Mouse (Mus musculus): ENCODE data around the gene Scamp3.

The Scamp3 gene

GRCm38 (mm10) chr3:89227307-89228179 is 50.3 kb downstream of the Scamp3 start:
- peak; percentile 48 for DNase-seq (ENCODE audit: low spot score)

GRCm38 (mm10) chr3:89228180-89228549 is 50.9 kb downstream of the Scamp3 start:
- DNase-seq (ENCODE audit: low spot score), result peak; percentile 63

- DNase-seq (ENCODE audit: low spot score), result no peak
Measured at GRCm38 (mm10) chr3:89228836-89229235, 51.6 kb downstream of the Scamp3 start, which contains the start of gene Muc1. Muc1 (plus strand) TSS chr3:89229057.

GRCm38 (mm10) chr3:89229276-89229675 is 52.0 kb downstream of the Scamp3 start:
- DNase-seq (ENCODE audit: low spot score), result no peak

- DNase-seq (ENCODE audit: low spot score), result no peak
Measured at GRCm38 (mm10) chr3:89230561-89230960, 53.3 kb downstream of the Scamp3 start.

- DNase-seq (ENCODE audit: low spot score), result no peak
Measured at GRCm38 (mm10) chr3:89231345-89231744, 54.1 kb downstream of the Scamp3 start.

GRCm38 (mm10) chr3:89231772-89232275 is 54.6 kb downstream of the Scamp3 start:
- DNase-seq (ENCODE audit: low spot score), result no peak

Measured in urinary bladder, postnatal 10 days (tissue).